Mouse (Mus musculus): ENCODE data around the gene Selp.

Gene Selp

GRCm38 (mm10) chr1:164114947-164115493, at the start of gene Selp:
Gene Selp (plus strand): TSS chr1:164115264.
- in situ Hi-C loops (cut with MboI, MseI), result no loop called here

GRCm38 (mm10) chr1:164069261-164069660, 45.8 kb upstream of the Selp start:
- in situ Hi-C loops (cut with MboI, MseI), result no loop called here

- in situ Hi-C loops (cut with MboI, MseI), result loop anchor here (5.0 to 10.0 kb wide), 6 partner anchors 67 to 1634 kb away; partner anchors contain the start of genes Prrc2c (in 1 of the 2) and Rcsd1 (in 1 of the 2)
Observed at GRCm38 (mm10) chr1:164070461-164070860, 44.6 kb upstream of the Selp start.

- in situ Hi-C loops (cut with MboI, MseI), result loop anchor here (5.0 to 10.0 kb wide), 6 partner anchors 66 to 1634 kb away; partner anchors contain the start of genes Prrc2c (in 1 of the 2) and Rcsd1 (in 1 of the 2)
Observed at GRCm38 (mm10) chr1:164071111-164071510, 44.0 kb upstream of the Selp start.

- in situ Hi-C loops (cut with MboI, MseI), result loop anchor here (5.0 to 10.0 kb wide), 6 partner anchors 65 to 1633 kb away; partner anchors contain the start of genes Prrc2c (in 1 of the 2) and Rcsd1 (in 1 of the 2)
Observed at GRCm38 (mm10) chr1:164072001-164072400, 43.1 kb upstream of the Selp start.

- in situ Hi-C loops (cut with MboI, MseI), result loop anchor here (5.0 to 10.0 kb wide), 6 partner anchors 64 to 1632 kb away; partner anchors contain the start of genes Prrc2c (in 1 of the 2) and Rcsd1 (in 1 of the 2)
Observed at GRCm38 (mm10) chr1:164073091-164073490, 42.0 kb upstream of the Selp start.

- in situ Hi-C loops (cut with MboI, MseI), result loop anchor here (5.0 to 10.0 kb wide), 6 partner anchors 63 to 1631 kb away; partner anchors contain the start of genes Prrc2c (in 1 of the 2) and Rcsd1 (in 1 of the 2)
Observed at GRCm38 (mm10) chr1:164073803-164074202, 41.3 kb upstream of the Selp start.

GRCm38 (mm10) chr1:164074606-164075140, 40.4 kb upstream of the Selp start:
- in situ Hi-C loops (cut with MboI, MseI), result loop anchor here (5.0 to 10.0 kb wide), 6 partner anchors 63 to 1630 kb away; partner anchors contain the start of genes Prrc2c (in 1 of the 2) and Rcsd1 (in 1 of the 2)

GRCm38 (mm10) chr1:164075416-164075815, 39.6 kb upstream of the Selp start:
- in situ Hi-C loops (cut with MboI, MseI), result loop anchor here in 1 of 2 experiments (10.0 kb wide), 3 partner anchors 819 to 1629 kb away; partner anchors contain the start of genes Prrc2c and Rcsd1

GRCm38 (mm10) chr1:164076441-164076840, 38.6 kb upstream of the Selp start:
- in situ Hi-C loops (cut with MboI, MseI), result loop anchor here in 1 of 2 experiments (10.0 kb wide), 3 partner anchors 818 to 1628 kb away; partner anchors contain the start of genes Prrc2c and Rcsd1

GRCm38 (mm10) chr1:164077031-164077430, 38.0 kb upstream of the Selp start:
- in situ Hi-C loops (cut with MboI, MseI), result loop anchor here in 1 of 2 experiments (10.0 kb wide), 3 partner anchors 818 to 1628 kb away; partner anchors contain the start of genes Prrc2c and Rcsd1

GRCm38 (mm10) chr1:164078323-164078741, 36.7 kb upstream of the Selp start:
- in situ Hi-C loops (cut with MboI, MseI), result loop anchor here in 1 of 2 experiments (10.0 kb wide), 3 partner anchors 816 to 1626 kb away; partner anchors contain the start of genes Prrc2c and Rcsd1

- in situ Hi-C loops (cut with MboI, MseI), result loop anchor here in 1 of 2 experiments (10.0 kb wide), 3 partner anchors 816 to 1626 kb away; partner anchors contain the start of genes Prrc2c and Rcsd1
Observed at GRCm38 (mm10) chr1:164079091-164079490, 36.0 kb upstream of the Selp start.

- in situ Hi-C loops (cut with MboI, MseI), result no loop called here
Observed at GRCm38 (mm10) chr1:164083046-164083445, 32.0 kb upstream of the Selp start.

GRCm38 (mm10) chr1:164086797-164087196, 28.3 kb upstream of the Selp start:
- in situ Hi-C loops (cut with MboI, MseI), result no loop called here

GRCm38 (mm10) chr1:164087872-164088271, 27.2 kb upstream of the Selp start:
- in situ Hi-C loops (cut with MboI, MseI), result no loop called here

GRCm38 (mm10) chr1:164096780-164097179, 18.3 kb upstream of the Selp start:
- in situ Hi-C loops (cut with MboI, MseI), result no loop called here

GRCm38 (mm10) chr1:164097911-164098310, 17.2 kb upstream of the Selp start:
- in situ Hi-C loops (cut with MboI, MseI), result no loop called here

GRCm38 (mm10) chr1:164098372-164098771, 16.7 kb upstream of the Selp start:
- in situ Hi-C loops (cut with MboI, MseI), result no loop called here

GRCm38 (mm10) chr1:164109763-164110162, 5.3 kb upstream of the Selp start:
- in situ Hi-C loops (cut with MboI, MseI), result no loop called here

GRCm38 (mm10) chr1:164110591-164111329, 4.3 kb upstream of the Selp start:
- in situ Hi-C loops (cut with MboI, MseI), result no loop called here
